Mouse (Mus musculus): ENCODE results near the gene Cep41. TPM values are rescaled to one million over a fixed set of nuclear protein-coding genes. Genes with fewer than 3 reads are reported as not detected.

The Cep41 gene
- 12.0 and 14.3 TPM in 2 replicates for polyA plus RNA-seq (2014; fragmentation: Nextera tagmentation; extraction: Ambion mirVana)

- peak; percentile 99 for DNase-seq (ENCODE audit: low spot score)
- Histone ChIP-seq H3K4me2 (peak within 1 kb of the TSS; percentile 73), H3K27ac (ENCODE audit: low read depth, low read length) (peak within 1 kb of the TSS; percentile 86), H3K9ac (ENCODE audit: low read depth, low read length) (peak within 1 kb of the TSS; percentile 77), H3K9me3 (ENCODE audit: control insufficient read depth, low read length) (no peaks in the 10 kb centered on the region), H3K36me3 (ENCODE audit: control insufficient read depth, insufficient read depth, low read length) (no peaks in the 10 kb centered on the region), H3K4me3 (ENCODE audit: low read depth, low read length) (peak within 1 kb of the TSS; percentile 61), H3K4me1 (replicated peaks; ENCODE audit: control insufficient read depth, insufficient read depth, low read length) (peaks cover 6% of the 10 kb centered on the region; the same call in 1 of the 2 replicates), H3K27me3 (replicated peaks; ENCODE audit: control insufficient read depth, insufficient read depth, low read length) (no peaks in the 10 kb centered on the region)
- under 1% methylated on average over 51 of the region's 52 CpGs for WGBS
- ATAC-seq (replicated peaks; ENCODE audit: low FRiP score): peak; percentile 98
Measured at GRCm38 (mm10) chr6:30693350-30693991, at the start of gene Cep41. TSS of gene Cep41 (minus strand) at chr6:30693749.

DNA sequence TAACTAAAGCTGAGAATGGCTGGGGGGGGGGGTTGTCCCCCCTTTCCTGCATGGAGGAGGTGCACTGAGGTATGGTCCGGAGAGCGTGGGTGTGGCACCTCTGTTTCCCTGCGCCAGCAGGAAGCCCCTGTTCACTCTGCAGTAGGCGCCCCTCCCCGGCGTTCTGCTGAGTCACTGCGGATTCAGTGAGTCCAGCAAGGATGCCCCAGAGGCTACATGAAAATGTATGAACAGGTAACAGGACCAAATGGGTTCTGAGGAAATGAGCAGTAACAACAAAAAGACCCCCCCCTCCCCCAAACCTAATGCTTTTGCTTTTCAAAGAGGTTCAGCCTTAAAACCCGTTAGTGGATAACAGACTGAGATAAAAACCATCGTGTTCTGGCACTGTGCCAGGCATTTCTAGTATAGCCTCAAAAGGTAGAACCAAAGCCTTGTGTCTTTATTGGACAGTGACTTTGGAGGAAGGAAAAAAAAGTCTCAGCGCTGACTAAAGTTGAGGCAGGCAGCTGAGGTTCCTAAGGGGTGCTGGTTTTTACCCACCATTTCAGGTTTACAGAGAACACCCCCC lies 45.7 kb upstream of the Cep41 start:
- no peaks in the 10 kb centered on the region for H3K4me1 ChIP-seq (replicated peaks; ENCODE audit: control insufficient read depth, insufficient read depth, low read length)
- H3K9ac ChIP-seq (ENCODE audit: low read depth, low read length): peak overlapping the region; percentile 25; the same call in 1 of the 2 replicates
- peaks cover 13% of the 10 kb centered on the region for H3K36me3 ChIP-seq (ENCODE audit: control insufficient read depth, insufficient read depth, low read length)
- peaks cover 25% of the 10 kb centered on the region for H3K9me3 ChIP-seq (ENCODE audit: control insufficient read depth, low read length)
- 46% methylated on average over 10 of the region's 10 CpGs for WGBS
- ATAC-seq (replicated peaks; ENCODE audit: low FRiP score): no peak
- H3K27me3 ChIP-seq (replicated peaks; ENCODE audit: control insufficient read depth, insufficient read depth, low read length): peaks cover 39% of the 10 kb centered on the region
- H3K27ac ChIP-seq (ENCODE audit: low read depth, low read length): peak overlapping the region; percentile 66
- peak overlapping the region; percentile 32 for H3K4me2 ChIP-seq
- no peak for DNase-seq (ENCODE audit: low spot score)
- peak overlapping the region; percentile 52 for H3K4me3 ChIP-seq (ENCODE audit: low read depth, low read length)

DNA sequence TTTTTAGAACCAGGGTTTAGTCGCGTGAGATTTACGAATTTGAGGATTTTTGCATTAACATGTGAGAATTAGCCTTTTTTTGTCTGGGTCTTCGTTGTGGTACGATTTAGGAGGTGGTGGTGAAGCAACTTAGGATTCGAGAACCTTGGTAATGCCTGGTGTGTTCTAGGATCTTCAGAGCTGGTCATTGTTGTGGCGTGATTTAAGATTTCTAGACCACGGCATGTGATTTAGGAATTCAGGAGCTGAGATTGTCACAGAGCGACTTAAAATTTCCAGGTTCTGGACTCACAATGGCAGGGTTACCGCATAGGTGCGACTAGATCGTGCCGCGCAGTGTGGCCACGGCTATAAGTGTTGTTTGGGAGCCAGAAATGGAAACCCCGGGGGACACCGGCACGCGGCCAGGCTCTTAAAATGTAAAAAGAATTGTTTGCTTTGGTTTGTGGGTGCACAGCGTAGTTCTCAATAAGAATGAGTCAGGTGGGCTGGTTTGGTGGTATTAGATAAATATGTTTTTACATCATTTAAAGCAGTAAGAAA lies 45.0 kb upstream of the Cep41 start:
- no peak for DNase-seq (ENCODE audit: low spot score)
- peaks cover 25% of the 10 kb centered on the region for H3K9me3 ChIP-seq (ENCODE audit: control insufficient read depth, low read length)
- no peak for ATAC-seq (replicated peaks; ENCODE audit: low FRiP score)
- H3K27ac ChIP-seq (ENCODE audit: low read depth, low read length): peak overlapping the region; percentile 66
- no peaks in the 10 kb centered on the region for H3K4me1 ChIP-seq (replicated peaks; ENCODE audit: control insufficient read depth, insufficient read depth, low read length)
- H3K4me2 ChIP-seq: peak overlapping the region; percentile 64
- H3K9ac ChIP-seq (ENCODE audit: low read depth, low read length): peak overlapping the region; percentile 57
- peak overlapping the region; percentile 52 for H3K4me3 ChIP-seq (ENCODE audit: low read depth, low read length)
- peaks cover 6% of the 10 kb centered on the region; the same call in 1 of the 2 replicates for H3K36me3 ChIP-seq (ENCODE audit: control insufficient read depth, insufficient read depth, low read length)
- peaks cover 44% of the 10 kb centered on the region for H3K27me3 ChIP-seq (replicated peaks; ENCODE audit: control insufficient read depth, insufficient read depth, low read length)
- WGBS: 46% methylated on average over 20 of the region's 20 CpGs

DNA sequence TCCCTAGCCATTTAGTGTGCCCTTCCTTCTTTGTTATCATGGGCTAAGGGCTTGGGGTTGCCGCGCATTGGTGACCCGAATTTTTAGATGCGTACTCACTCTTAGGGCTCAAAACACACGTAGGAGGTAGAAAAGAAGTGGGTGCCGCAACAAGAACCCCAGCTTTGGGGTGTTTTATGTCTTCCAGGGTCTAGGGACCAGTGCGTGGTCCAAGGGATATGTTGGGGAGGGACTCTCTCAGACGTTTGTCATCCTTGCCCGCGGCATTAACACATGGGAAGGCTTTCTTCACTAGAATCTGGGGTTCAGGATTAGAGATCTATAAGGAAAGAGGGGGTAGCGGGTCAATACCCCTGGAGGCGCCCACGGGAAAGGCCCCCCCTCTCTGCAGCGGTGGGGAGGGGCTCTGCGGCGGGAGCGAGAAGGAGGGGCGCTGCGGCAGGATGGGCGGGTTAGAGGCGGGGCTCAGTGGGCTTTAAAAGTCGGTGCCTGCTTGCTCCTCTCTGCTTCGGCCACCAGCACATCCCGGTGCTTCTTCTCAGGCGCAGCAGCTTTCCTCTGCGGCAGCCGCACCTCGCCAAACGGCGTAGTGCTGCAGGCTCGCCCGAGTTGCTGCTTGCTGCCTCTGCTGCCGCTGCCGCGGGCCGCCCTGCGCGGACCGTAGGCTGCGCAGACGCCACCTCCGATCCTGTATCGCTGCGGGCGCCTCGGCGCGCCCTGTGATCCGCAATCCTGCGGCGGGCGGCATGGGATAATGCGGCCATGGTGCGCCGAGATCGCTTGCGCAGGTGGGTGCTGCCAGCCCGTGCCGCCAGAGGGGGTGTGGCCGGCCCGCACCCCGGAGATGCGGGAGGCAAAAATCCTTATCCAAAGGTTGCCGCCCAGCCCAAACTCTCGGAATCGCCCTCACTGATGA lies 44.3 kb upstream of the Cep41 start:
- Histone ChIP-seq H3K27ac (ENCODE audit: low read depth, low read length) (peak overlapping the region; percentile 66), H3K36me3 (ENCODE audit: control insufficient read depth, insufficient read depth, low read length) (peaks cover 5% of the 10 kb centered on the region; the same call in 1 of the 2 replicates), H3K4me2 (peak overlapping the region; percentile 64), H3K9ac (ENCODE audit: low read depth, low read length) (peak overlapping the region; percentile 57), H3K27me3 (replicated peaks; ENCODE audit: control insufficient read depth, insufficient read depth, low read length) (peaks cover 49% of the 10 kb centered on the region), H3K9me3 (ENCODE audit: control insufficient read depth, low read length) (peaks cover 25% of the 10 kb centered on the region), H3K4me3 (ENCODE audit: low read depth, low read length) (peak overlapping the region; percentile 52), H3K4me1 (replicated peaks; ENCODE audit: control insufficient read depth, insufficient read depth, low read length) (0 out of 2 replicates have a peak, but pooled peaks cover 2% of the 10 kb centered on the region)
- ATAC-seq (replicated peaks; ENCODE audit: low FRiP score) (peak; percentile 47; the same call in 1 of the 2 replicates), DNase-seq (ENCODE audit: low spot score) (peak; percentile 73)
- 52% methylated on average over 61 of the region's 66 CpGs for WGBS

DNA sequence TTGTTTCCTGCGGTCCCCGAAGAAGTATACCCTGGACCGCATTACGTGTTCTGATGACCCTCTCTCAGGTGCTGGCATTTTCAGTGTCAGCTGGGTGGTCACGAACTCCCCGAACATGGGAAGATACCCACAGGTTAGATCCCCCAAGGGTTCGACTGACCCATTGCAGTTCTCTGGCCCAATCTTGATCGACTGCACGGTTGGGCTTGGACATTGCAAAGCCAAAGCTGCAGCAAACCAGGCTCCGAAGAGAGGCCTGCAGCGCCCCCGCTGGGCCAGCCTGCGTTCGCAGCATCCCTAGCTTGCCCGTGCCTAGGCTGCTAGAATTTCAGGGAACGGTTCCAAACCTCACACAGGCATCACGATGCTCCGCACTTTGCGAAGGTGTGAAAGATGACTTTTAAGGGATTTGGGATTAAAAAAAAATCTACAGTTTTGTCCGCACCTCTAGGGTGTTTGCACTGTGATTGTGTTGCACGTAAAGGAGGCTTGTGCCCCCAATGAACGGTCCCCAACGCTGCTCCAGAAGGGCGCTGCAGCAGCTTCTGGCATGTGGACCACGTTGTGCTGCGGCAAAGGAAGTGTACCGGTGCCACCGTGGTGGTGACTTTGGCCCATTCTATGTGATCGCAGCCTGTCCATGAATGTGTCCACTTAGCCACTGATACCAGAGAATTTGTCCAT lies 43.5 kb upstream of the Cep41 start:
- ATAC-seq (replicated peaks; ENCODE audit: low FRiP score) (0 out of 2 replicates have a peak, but pooled peaks have one; percentile 55), DNase-seq (ENCODE audit: low spot score) (peak; percentile 75)
- H3K27ac ChIP-seq (ENCODE audit: low read depth, low read length): peak overlapping the region; percentile 43
- peak overlapping the region; percentile 52 for H3K4me3 ChIP-seq (ENCODE audit: low read depth, low read length)
- no peaks in the 10 kb centered on the region for H3K36me3 ChIP-seq (ENCODE audit: control insufficient read depth, insufficient read depth, low read length)
- WGBS: 51% methylated on average over 29 of the region's 29 CpGs
- H3K9me3 ChIP-seq (ENCODE audit: control insufficient read depth, low read length): peaks cover 25% of the 10 kb centered on the region
- peak overlapping the region; percentile 64 for H3K4me2 ChIP-seq
- H3K9ac ChIP-seq (ENCODE audit: low read depth, low read length): no peak overlapping the region
- 0 out of 2 replicates have a peak, but pooled peaks cover 2% of the 10 kb centered on the region for H3K4me1 ChIP-seq (replicated peaks; ENCODE audit: control insufficient read depth, insufficient read depth, low read length)
- peaks cover 55% of the 10 kb centered on the region for H3K27me3 ChIP-seq (replicated peaks; ENCODE audit: control insufficient read depth, insufficient read depth, low read length)

DNA sequence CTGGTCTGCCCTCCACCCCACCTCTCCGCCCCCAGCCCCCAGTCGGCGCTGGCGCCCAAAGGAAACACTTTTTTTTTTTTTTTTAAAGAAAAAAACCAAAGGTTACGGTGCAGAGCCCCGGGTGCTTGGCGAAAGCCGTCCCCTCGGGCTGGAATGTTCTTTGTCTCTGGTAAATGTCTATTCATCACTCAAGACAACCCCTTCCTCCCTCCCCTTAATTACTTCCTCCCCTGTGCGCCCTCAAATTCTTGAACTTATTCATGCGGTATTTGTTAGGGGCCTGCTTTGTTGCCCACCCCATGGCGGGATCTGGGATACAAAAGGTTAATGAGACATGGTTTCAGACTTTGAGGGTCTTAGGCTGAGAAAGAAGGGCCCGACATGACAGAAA lies 42.8 kb upstream of the Cep41 start:
- no peak for ATAC-seq (replicated peaks; ENCODE audit: low FRiP score)
- Histone ChIP-seq H3K27ac (ENCODE audit: low read depth, low read length) (no peak overlapping the region), H3K4me3 (ENCODE audit: low read depth, low read length) (peak overlapping the region; percentile 52; the same call in 1 of the 2 replicates), H3K4me2 (peak overlapping the region; percentile 64), H3K27me3 (replicated peaks; ENCODE audit: control insufficient read depth, insufficient read depth, low read length) (peaks cover 55% of the 10 kb centered on the region), H3K4me1 (replicated peaks; ENCODE audit: control insufficient read depth, insufficient read depth, low read length) (0 out of 2 replicates have a peak, but pooled peaks cover 2% of the 10 kb centered on the region), H3K9ac (ENCODE audit: low read depth, low read length) (no peak overlapping the region), H3K9me3 (ENCODE audit: control insufficient read depth, low read length) (peaks cover 25% of the 10 kb centered on the region), H3K36me3 (ENCODE audit: control insufficient read depth, insufficient read depth, low read length) (no peaks in the 10 kb centered on the region)
- WGBS: 50% methylated on average over 13 of the region's 13 CpGs
- DNase-seq (ENCODE audit: low spot score): no peak

GRCm38 (mm10) chr6:30735728-30736371 lies 42.3 kb upstream of the Cep41 start:
- ATAC-seq (replicated peaks; ENCODE audit: low FRiP score) (no peak), DNase-seq (ENCODE audit: low spot score) (no peak)
- H3K27me3 ChIP-seq (replicated peaks; ENCODE audit: control insufficient read depth, insufficient read depth, low read length): peaks cover 55% of the 10 kb centered on the region
- H3K4me1 ChIP-seq (replicated peaks; ENCODE audit: control insufficient read depth, insufficient read depth, low read length): 0 out of 2 replicates have a peak, but pooled peaks cover 2% of the 10 kb centered on the region
- peaks cover 25% of the 10 kb centered on the region for H3K9me3 ChIP-seq (ENCODE audit: control insufficient read depth, low read length)
- H3K27ac ChIP-seq (ENCODE audit: low read depth, low read length): peak overlapping the region; percentile 47; the same call in 1 of the 2 replicates
- WGBS: 40% methylated on average over 15 of the region's 15 CpGs
- peak overlapping the region; percentile 7; the same call in 1 of the 2 replicates for H3K4me3 ChIP-seq (ENCODE audit: low read depth, low read length)
- peak overlapping the region; percentile 64 for H3K4me2 ChIP-seq
- H3K36me3 ChIP-seq (ENCODE audit: control insufficient read depth, insufficient read depth, low read length): no peaks in the 10 kb centered on the region
- H3K9ac ChIP-seq (ENCODE audit: low read depth, low read length): no peak overlapping the region
